Mouse (Mus musculus) 416B (cell line): ENCODE data around the gene Pms1.
A peak's percentile ranks its signal among the peaks of the same experiment; 100 is the strongest.
"Not testable (repeated sequence)": the region's sequence is repeated elsewhere in the genome, so short reads cannot be mapped to it uniquely, and the experiment has no call there.

Experiments used
- DNase-seq: peaks from one replicate; pipeline ENCODE4 v3.0.0; 2011; ENCODE audit warnings: low read depth

Pms1 gene

GRCm38 (mm10) chr1:53296581-53297383, at the start of gene Pms1, which contains the start of the genes Ormdl1 and Gm28778:
Gene Pms1, minus strand, starts transcription at chr1:53297018.
Gene Ormdl1, plus strand, starts transcription at chr1:53297095.
Gene Gm28778, plus strand, starts transcription at chr1:53297111.
- peak; percentile 96 for DNase-seq

DNA sequence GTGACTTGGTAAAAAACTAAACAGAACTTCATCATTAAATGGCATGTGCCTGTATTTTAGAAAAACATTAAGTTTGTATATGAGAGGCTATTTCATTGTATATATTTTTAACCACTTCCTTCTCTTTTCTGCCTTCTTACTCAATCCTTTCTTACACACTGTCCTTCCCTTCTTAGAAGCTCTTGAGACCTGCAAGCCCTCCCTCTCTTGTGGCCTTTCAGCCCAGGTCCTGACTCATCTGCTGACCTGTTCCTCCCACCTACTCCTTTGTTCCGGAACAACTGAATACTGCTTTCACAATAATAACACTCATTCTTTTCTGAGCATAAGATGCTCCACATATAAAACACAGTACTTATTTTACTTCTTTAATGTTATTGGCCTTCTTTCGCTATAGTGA, 44.3 kb upstream of the Pms1 start:
- peak; percentile 78 for DNase-seq

GRCm38 (mm10) chr1:53337403-53337802, 40.6 kb upstream of the Pms1 start:
- DNase-seq = not testable (repeated sequence)

- no peak for DNase-seq
These were observed 38.6 kb upstream of the Pms1 start for GRCm38 (mm10) chr1:53335465-53335864.

DNA sequence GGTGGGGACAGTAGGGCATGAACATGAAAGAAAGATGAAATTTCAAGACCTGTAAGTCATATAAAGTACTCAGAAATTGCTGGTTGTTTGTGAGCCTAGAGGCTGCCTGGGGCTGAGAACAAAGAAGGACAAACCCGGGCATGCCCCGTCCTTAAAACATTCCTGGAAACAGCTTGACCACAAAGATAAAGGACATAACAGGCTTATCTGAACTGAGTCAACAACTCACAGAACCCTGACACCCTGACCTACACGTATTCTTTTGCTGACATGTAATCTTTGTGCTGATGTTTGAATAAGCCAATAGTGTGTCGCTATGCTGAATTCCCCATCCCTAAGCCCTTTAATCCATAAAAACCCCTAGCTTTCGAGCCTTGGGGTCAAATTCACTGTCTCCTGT, 36.7 kb upstream of the Pms1 start:
- peak; percentile 29 for DNase-seq

DNA sequence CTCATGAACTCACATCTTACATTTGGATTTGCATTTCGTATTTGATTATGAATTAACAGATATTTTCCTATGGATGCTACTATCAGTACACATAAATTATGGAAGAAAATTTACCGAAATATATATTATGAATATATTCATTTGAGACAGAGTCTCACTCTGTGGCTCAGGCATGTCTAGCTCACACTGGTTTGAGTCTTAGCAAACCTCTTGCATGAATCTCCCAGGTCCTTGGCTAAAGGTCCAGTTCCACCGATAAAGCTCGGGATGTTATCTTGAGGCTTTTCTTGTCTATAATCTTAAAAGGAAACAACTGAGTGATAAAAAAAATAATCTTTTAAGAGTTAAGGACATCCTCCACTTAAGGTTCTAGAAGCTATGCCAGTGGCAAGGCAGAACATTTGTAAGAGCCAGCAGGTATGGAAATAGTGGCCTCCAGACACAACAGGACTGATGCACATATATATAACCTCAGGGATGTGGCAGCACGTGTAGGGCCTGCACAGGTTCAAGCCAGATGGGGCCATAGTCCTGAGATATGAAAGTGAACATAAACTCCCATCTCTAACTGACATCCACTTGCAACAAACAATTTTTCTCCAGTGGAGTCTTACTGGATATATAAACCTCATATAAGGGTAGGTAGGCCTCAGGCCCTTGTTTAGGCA, 28.1 kb upstream of the Pms1 start:
- DNase-seq = no peak

- DNase-seq = no peak
These were observed 27.5 kb upstream of the Pms1 start for GRCm38 (mm10) chr1:53324277-53324676.

DNA sequence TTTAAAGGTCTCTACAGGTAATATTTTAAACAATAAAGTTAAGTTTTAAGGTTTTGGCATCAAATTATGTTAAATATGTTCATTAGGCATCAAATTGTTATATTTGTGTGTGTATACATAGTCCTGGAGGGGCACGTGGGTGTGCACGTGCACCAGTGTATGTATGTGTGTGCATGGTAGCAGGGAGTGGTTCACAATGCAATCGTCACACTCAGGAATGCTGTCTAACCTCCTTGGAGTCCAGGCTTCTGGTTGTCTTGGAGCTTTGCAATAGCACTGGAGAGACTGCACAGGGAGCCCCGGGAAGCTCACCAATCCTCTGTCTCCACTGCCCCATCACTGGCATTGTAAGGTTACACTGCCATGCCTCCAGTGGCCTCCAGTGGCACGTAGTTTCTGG, 26.4 kb upstream of the Pms1 start:
- DNase-seq = no peak

- no peak for DNase-seq
These were observed 25.0 kb upstream of the Pms1 start for GRCm38 (mm10) chr1:53321662-53322344.

DNA sequence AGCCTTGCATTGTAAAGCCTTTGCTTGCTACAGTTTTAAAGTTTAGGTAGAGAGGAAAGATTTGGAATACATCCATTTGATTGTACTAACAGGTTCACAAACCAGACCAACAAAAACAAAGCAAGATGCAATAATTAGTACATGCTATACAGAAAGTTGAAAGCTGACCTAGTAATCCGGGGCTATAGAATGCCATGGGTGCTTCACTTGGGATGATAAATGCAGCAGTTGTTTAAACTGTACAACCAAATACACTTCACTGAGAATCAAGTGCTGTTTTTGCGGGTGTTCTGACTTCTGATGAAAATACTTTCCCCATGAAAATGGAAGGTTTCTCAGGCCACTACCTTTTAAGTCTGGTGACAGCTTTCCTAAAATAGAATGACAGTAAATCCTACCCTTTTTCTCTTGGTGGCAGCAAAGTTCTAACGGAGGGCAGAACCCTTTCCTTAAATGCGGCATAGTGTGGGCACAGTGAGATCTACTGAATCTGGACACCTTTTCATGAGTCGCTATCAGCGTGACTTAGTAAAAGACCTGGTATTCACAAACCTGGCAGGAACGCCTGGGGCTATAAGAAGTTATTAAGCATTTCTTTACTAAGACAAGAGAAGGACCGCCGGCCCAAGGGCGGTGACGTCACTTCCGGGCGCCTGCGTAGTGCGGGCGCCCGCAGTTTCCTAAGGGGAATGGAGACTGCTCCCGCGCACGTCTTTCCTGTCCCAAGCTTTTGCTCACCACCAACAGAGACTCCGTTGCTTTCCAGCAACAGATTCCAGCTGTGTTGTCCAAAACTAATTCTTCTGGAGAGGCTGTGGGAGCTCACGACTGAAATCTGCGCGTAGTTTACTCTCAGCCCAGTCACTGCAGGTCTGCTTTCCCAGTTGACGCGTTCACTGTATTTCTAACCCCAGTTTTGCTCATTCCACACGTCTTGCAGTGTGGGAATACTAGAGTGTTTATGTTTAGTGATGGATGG, 16.5 kb upstream of the Pms1 start, which contains the start of gene Osgepl1:
Osgepl1 (plus strand) TSS at position 636 of the 979 bp plus-strand sequence.
- peak; percentile 87 for DNase-seq

DNA sequence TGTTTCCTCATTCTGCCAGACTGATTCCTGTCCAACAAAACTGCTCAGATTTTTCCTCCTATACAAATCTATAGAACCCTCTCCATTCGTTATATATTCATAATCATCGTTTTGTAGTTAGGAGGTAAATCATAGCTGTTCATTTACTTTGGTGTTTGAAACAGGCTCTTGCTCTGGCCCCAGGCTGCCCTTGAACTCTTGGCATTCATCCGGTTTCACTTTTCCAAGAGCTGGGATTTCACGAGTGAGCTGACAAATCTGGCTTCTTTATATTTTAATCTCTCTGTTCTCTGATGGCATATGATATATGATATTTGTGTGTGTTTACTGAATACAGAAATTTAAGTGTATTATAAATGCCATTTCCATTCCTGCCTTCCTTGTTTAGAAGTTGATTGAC, 3.7 kb upstream of the Pms1 start:
- DNase-seq = no peak

- no peak for DNase-seq
These were observed 5.6 kb downstream of the Pms1 start for GRCm38 (mm10) chr1:53291197-53291596.

- DNase-seq = peak; percentile 60
These were observed 24.2 kb downstream of the Pms1 start for GRCm38 (mm10) chr1:53272646-53273045.

- DNase-seq = no peak
These were observed 26.9 kb downstream of the Pms1 start for GRCm38 (mm10) chr1:53269901-53270300.

DNA sequence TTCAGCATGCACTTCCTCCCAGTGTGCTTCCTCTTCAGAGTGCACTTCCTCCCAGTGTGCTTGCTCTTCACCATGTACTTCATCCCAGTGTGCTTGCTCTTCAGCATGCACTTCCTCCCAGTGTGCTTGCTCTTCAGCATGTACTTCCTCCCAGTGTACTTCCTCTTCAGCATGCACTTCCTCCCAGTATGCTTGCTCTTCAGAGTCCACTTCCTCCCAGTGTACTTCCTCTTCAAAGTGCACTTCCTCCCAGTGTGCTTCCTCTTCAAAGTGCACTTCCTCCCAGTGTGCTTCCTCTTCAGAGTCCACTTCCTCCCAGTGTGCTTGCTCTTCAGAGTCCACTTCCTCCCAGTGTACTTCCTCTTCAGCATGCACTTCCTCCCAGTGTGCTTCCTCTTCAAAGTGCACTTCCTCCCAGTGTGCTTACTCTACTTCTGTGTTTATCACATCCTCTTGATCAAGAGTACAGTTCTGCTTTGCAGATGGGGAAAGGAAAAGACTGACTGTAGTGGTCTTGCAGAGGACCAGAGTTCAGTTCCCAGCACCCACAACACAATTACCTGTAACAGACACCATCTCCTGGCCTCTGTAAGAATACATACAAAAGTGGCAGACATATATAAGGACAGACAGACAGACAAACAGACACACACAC, 31.7 kb downstream of the Pms1 start:
- DNase-seq = not testable (repeated sequence)

DNA sequence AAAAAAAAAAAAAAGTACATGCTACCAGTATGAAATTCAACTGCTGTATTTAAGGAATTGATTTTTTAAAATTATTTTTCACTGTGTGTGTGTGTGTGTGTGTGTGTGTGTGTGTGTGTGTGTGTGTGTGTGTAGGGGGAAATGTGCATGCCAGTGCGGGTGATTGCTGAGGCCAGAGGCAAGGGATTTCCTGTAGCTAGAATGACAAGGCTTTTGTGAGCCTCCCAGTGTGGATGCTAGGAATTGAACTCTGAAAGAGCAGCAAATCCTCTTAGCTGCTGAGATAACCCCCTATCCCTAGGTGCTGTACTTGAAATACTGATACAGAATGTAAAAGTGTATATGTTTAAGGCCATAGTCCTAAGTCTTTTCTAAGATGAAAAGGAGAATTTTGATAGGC, 70.8 kb downstream of the Pms1 start:
- peak; percentile 41 for DNase-seq

GRCm38 (mm10) chr1:53225616-53226015, 71.2 kb downstream of the Pms1 start:
- DNase-seq = no peak

GRCm38 (mm10) chr1:53224775-53225174, 72.0 kb downstream of the Pms1 start:
- no peak for DNase-seq

GRCm38 (mm10) chr1:53210136-53210535, 86.7 kb downstream of the Pms1 start:
- no peak for DNase-seq

GRCm38 (mm10) chr1:53203902-53204301, 92.9 kb downstream of the Pms1 start:
- no peak for DNase-seq

- DNase-seq = no peak
These were observed 95.1 kb downstream of the Pms1 start for GRCm38 (mm10) chr1:53201630-53202199.
